Mouse (Mus musculus): ENCODE results near the gene Six5. TPM values are rescaled to one million over a fixed set of nuclear protein-coding genes. Genes with fewer than 3 reads are reported as not detected.

Six5 gene
- polyA plus RNA-seq, 1 experiment from 2014 or later = 3.2 TPM

DNA sequence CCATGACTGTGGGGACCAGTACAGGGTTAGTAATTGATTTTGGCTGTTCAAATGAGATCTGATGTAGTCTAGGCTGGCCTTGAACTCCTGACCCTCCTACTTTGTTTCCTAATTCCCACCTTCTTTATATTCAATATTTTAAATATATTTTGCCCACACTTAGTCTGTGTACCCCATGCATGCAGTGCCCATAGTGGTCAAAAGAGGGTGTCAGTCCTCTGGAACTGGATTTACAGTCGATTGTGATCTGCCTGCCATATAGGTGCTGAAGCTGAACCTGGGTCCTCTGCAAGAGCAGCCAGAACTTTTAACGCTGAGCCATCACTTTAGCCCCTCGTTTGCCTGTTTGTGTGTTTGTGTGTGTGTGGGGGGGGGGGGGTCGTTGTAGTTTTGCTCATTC lies 36.3 kb downstream of the Six5 start:
- H3K27me3 ChIP-seq = no peaks in the 10 kb centered on the region
- 34% methylated on average over 4 of the region's 4 CpGs for WGBS
- peak overlapping the region; percentile 44 for H3K4me3 ChIP-seq (replicated peaks)
- ATAC-seq = peak; percentile 1; the same call in 1 of the 2 replicates
- peak overlapping the region; percentile 55 for H3K4me2 ChIP-seq (replicated peaks)
- H3K9me3 ChIP-seq = no peaks in the 10 kb centered on the region
- H3K4me1 ChIP-seq (replicated peaks) = peaks cover 19% of the 10 kb centered on the region
- peaks cover 23% of the 10 kb centered on the region for H3K36me3 ChIP-seq
- peak overlapping the region; percentile 94 for H3K27ac ChIP-seq
- peak overlapping the region; percentile 67; the same call in 1 of the 2 replicates for H3K9ac ChIP-seq (replicated peaks)

DNA sequence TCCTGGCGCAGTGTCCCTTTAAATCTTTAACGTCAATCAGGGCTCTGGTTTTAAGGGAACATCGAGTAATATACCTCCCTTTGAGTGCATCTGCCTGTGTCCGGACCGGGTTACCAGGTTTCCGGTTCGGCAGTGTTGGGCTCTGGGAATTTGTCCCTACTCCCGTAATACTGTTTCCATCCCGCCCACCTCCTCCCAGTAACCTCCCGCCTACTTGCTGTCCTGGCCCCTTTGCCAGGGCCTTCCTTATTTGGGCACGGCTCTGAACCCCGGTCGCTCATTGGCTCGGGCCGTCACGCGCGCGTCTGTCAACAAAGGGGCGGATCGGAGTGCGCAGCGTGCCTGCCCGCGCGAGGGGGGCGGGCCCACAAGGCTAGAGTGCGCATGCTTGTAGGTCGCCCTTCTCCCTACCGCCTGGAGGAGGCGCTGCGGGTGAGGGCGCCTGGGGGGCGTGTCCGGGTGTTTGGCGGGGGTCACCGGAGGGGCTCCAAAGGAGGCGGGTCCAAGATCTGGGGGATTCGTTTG lies 37.0 kb downstream of the Six5 start:
- H3K4me2 ChIP-seq (replicated peaks) = peak overlapping the region; percentile 55
- WGBS = under 1% methylated on average over 39 of the region's 39 CpGs
- peak overlapping the region; percentile 67 for H3K9ac ChIP-seq (replicated peaks)
- ATAC-seq = peak; percentile 99
- no peaks in the 10 kb centered on the region for H3K27me3 ChIP-seq
- no peaks in the 10 kb centered on the region for H3K9me3 ChIP-seq
- H3K36me3 ChIP-seq = peaks cover 30% of the 10 kb centered on the region
- peak overlapping the region; percentile 94 for H3K27ac ChIP-seq
- peaks cover 19% of the 10 kb centered on the region for H3K4me1 ChIP-seq (replicated peaks)
- H3K4me3 ChIP-seq (replicated peaks) = peak overlapping the region; percentile 44

DNA sequence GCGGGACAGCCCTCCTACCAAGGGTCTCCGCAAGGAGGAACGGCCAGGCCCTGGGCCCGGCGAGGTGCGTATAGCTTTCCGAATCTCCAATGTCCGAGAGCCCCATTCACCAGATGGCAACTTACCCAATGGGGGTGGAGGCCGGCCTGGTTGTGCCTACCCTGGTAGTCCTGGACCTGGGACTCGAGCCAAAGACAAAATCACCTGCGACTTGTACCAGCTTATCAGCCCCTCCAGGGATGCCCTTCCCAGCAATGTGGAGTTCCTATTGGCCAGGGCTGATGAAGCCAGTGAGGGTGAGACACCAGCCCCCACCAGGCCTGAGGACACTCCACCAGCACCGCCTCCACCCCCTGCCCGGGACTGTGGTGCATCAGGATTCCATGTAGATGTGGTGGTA lies 41.8 kb downstream of the Six5 start:
- Histone ChIP-seq H3K4me3 (replicated peaks) (no peak overlapping the region), H3K36me3 (peaks cover 65% of the 10 kb centered on the region), H3K9ac (replicated peaks) (no peak overlapping the region), H3K4me2 (replicated peaks) (no peak overlapping the region), H3K27me3 (no peaks in the 10 kb centered on the region), H3K4me1 (replicated peaks) (peaks cover 10% of the 10 kb centered on the region), H3K27ac (no peak overlapping the region), H3K9me3 (no peaks in the 10 kb centered on the region)
- no peak for ATAC-seq
- 95% methylated on average over 13 of the region's 13 CpGs for WGBS

DNA sequence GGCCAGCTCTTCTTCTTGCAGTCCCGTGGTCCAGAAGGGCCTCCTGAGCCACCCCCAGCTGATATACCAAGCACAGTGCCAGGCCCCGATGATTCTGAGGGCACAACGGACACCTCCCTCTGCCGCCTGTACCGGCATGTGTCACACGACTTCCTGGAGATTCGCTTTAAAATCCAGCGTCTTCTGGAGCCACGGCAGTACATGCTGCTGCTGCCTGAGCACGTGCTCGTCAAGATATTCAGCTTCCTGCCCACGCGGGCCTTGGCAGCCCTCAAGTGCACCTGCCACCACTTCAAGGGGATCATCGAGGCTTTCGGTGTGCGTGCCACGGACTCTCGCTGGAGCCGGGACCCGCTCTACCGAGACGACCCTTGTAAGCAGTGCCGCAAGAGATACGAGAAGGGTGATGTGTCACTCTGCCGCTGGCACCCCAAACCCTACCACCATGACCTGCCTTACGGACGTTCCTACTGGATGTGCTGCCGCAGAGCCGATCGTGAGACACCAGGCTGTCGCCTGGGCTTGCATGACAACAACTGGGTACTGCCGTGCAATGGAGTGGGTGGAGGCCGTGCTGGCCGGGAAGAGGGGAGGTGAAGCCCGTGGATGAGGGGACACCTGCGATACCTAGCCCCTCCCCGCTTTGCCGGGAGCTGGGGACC lies 42.4 kb downstream of the Six5 start:
- Histone ChIP-seq H3K27me3 (no peaks in the 10 kb centered on the region), H3K4me3 (replicated peaks) (no peak overlapping the region), H3K4me1 (replicated peaks) (peaks cover 8% of the 10 kb centered on the region), H3K4me2 (replicated peaks) (no peak overlapping the region), H3K9me3 (no peaks in the 10 kb centered on the region), H3K27ac (no peak overlapping the region), H3K36me3 (peaks cover 69% of the 10 kb centered on the region), H3K9ac (replicated peaks) (no peak overlapping the region)
- no peak for ATAC-seq
- 92% methylated on average over 38 of the region's 38 CpGs for WGBS

DNA sequence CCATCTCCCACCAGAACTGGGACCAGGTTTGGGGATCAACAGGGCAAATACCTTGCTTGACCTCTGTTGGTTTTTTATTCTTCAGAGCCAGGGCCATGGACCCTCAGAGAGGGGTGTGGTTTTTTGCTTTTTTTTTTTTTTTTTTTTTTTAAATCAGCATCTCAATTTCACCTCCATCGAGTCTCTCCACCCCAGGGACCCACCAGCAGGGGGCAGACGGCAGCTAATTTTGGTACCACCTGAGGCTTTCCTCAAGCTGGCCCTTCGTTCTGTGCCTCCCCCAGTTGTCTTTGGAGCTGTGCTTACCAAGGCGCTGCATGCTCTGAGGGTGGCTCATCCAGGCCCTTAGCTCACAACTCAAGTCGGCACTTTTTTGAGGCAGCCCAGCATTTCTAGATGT lies 43.0 kb downstream of the Six5 start:
- peaks cover 75% of the 10 kb centered on the region for H3K36me3 ChIP-seq
- H3K27ac ChIP-seq = no peak overlapping the region
- WGBS = 52% methylated on average over 5 of the region's 5 CpGs
- no peaks in the 10 kb centered on the region for H3K9me3 ChIP-seq
- no peak for ATAC-seq
- no peaks in the 10 kb centered on the region for H3K27me3 ChIP-seq
- H3K4me3 ChIP-seq (replicated peaks) = no peak overlapping the region
- 0 out of 2 replicates have a peak, but pooled peaks cover 4% of the 10 kb centered on the region for H3K4me1 ChIP-seq (replicated peaks)
- H3K9ac ChIP-seq (replicated peaks) = no peak overlapping the region
- no peak overlapping the region for H3K4me2 ChIP-seq (replicated peaks)

DNA sequence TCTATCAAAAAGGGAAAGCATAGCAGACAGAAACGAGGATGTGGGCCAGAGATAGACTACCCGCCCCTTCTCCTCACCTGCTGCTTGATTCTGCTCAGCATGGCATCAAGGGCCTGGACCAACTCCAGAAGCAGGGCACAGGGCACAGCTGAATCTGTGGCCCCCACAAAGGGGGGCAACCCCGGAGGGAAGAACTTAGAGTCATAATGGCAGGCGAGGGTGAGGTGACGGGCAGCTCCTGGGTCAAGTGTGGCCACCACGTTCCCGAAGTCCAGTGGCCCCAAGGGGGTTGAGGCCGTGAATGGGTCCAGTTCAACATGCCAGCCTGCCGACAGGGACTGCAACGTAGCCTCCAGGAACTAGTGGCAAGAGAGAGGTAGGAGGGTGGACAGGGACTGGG lies 52.4 kb downstream of the Six5 start:
- H3K4me1 ChIP-seq (replicated peaks) = peaks cover 30% of the 10 kb centered on the region
- 0 out of 2 replicates have a peak overlapping the region, but pooled peaks have one; percentile 5 for H3K9ac ChIP-seq (replicated peaks)
- peaks cover 22% of the 10 kb centered on the region for H3K36me3 ChIP-seq
- no peak overlapping the region for H3K27ac ChIP-seq
- no peak overlapping the region for H3K4me3 ChIP-seq (replicated peaks)
- H3K27me3 ChIP-seq = no peaks in the 10 kb centered on the region
- no peak overlapping the region for H3K4me2 ChIP-seq (replicated peaks)
- H3K9me3 ChIP-seq = no peaks in the 10 kb centered on the region
- 92% methylated on average over 10 of the region's 10 CpGs for WGBS
- ATAC-seq = no peak

DNA sequence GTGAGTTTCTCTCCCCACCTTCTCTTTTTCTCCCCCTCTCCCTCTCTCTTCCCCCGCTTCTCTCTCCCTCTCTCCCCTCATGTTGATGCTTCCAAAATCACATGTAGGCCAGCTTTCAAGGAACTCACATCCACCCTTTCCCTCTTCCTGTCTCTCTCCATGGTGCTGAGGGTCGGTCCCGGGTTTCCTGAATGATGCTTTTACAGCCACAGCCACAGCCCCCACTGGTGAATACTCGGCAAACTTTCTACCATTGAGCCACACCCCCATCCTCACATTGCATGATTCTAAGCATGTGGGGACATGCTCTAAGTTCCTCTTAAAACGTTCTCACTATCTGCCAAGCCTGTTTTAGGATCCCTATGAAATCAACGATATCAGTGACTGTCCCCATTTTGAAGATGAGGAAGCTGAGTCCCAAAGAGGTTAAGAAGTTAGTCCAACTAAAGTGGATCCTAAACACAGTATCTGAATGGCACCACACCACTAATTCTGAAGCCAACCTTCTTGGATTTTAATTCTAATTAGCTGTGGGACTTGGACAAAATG lies 53.2 kb downstream of the Six5 start:
- ATAC-seq = no peak
- 63% methylated on average over 6 of the region's 6 CpGs for WGBS
- Histone ChIP-seq H3K4me2 (replicated peaks) (peak overlapping the region; percentile 83), H3K4me1 (replicated peaks) (peaks cover 30% of the 10 kb centered on the region), H3K27ac (no peak overlapping the region), H3K36me3 (peaks cover 22% of the 10 kb centered on the region), H3K4me3 (replicated peaks) (peak overlapping the region; percentile 65; the same call in 1 of the 2 replicates), H3K9me3 (no peaks in the 10 kb centered on the region), H3K9ac (replicated peaks) (no peak overlapping the region), H3K27me3 (no peaks in the 10 kb centered on the region)

Small RNAs within 50 kb of the gene (microRNA-seq; reads per million reads assigned to microRNA genes)
- 0.62 reads per million for gene Mir3100

Other genes with a start within 250 kb of the Six5 start
- gene Pglyrp1, start 223.3 kb upstream of the Six5 start, polyA plus RNA-seq (2015; fragmentation: Nextera tagmentation; extraction: Ambion mirVana) = 9.2 and 12.8 TPM in 2 replicates
- gene Ccdc61, start 184.2 kb upstream of the Six5 start, polyA plus RNA-seq (2015; fragmentation: Nextera tagmentation; extraction: Ambion mirVana) = 20.0 and 23.6 TPM in 2 replicates
- 16.5 and 18.6 TPM in 2 replicates for gene Nova2, start 168.7 kb upstream of the Six5 start, polyA plus RNA-seq (2015; fragmentation: Nextera tagmentation; extraction: Ambion mirVana)
- gene Nanos2, start 107.2 kb upstream of the Six5 start, polyA plus RNA-seq (2015; fragmentation: Nextera tagmentation; extraction: Ambion mirVana) = 0.26 and 0.58 TPM in 2 replicates
- gene Mypop, start 103.3 kb upstream of the Six5 start, polyA plus RNA-seq (2015; fragmentation: Nextera tagmentation; extraction: Ambion mirVana) = 3.8 and 4.2 TPM in 2 replicates
- gene Irf2bp1, start 90.5 kb upstream of the Six5 start, polyA plus RNA-seq (2015; fragmentation: Nextera tagmentation; extraction: Ambion mirVana) = 21.6 and 29.4 TPM in 2 replicates
- not detected in 2 replicates for gene Foxa3, start 71.1 kb upstream of the Six5 start, polyA plus RNA-seq (2015; fragmentation: Nextera tagmentation; extraction: Ambion mirVana)
- gene Sympk, start 70.2 kb upstream of the Six5 start, polyA plus RNA-seq (2015; fragmentation: Nextera tagmentation; extraction: Ambion mirVana) = 31.8 and 37.2 TPM in 2 replicates
- 0.09 TPM in 1 of 2 replicates, not detected in the other for gene Rsph6a, start 39.9 kb upstream of the Six5 start, polyA plus RNA-seq (2015; fragmentation: Nextera tagmentation; extraction: Ambion mirVana)
- gene Dmwd, start 18.4 kb upstream of the Six5 start, polyA plus RNA-seq (2015; fragmentation: Nextera tagmentation; extraction: Ambion mirVana) = 25.3 TPM in 2 replicates
- gene Dmpk, start 10.7 kb upstream of the Six5 start, polyA plus RNA-seq (2015; fragmentation: Nextera tagmentation; extraction: Ambion mirVana) = 8.8 and 15.6 TPM in 2 replicates
- 1.6 and 1.9 TPM in 2 replicates for gene Gm4969, start 23.8 kb downstream of the Six5 start, polyA plus RNA-seq (2015; fragmentation: Nextera tagmentation; extraction: Ambion mirVana)
- gene Fbxo46, start 25.3 kb downstream of the Six5 start, polyA plus RNA-seq (2015; fragmentation: Nextera tagmentation; extraction: Ambion mirVana) = 19.6 and 20.6 TPM in 2 replicates
- 22.5 and 23.9 TPM in 2 replicates for gene Qpctl, start 54.7 kb downstream of the Six5 start, polyA plus RNA-seq (2015; fragmentation: Nextera tagmentation; extraction: Ambion mirVana)
- 124 and 126 TPM in 2 replicates for gene Snrpd2, start 55.1 kb downstream of the Six5 start, polyA plus RNA-seq (2015; fragmentation: Nextera tagmentation; extraction: Ambion mirVana)
- 2.6 and 3.4 TPM in 2 replicates for gene Gipr, start 71.5 kb downstream of the Six5 start, polyA plus RNA-seq (2015; fragmentation: Nextera tagmentation; extraction: Ambion mirVana)
- gene Eml2, start 81.8 kb downstream of the Six5 start, polyA plus RNA-seq (2015; fragmentation: Nextera tagmentation; extraction: Ambion mirVana) = 6.3 and 10.0 TPM in 2 replicates
- gene Gpr4, start 117.9 kb downstream of the Six5 start, polyA plus RNA-seq (2015; fragmentation: Nextera tagmentation; extraction: Ambion mirVana) = 1.8 and 1.9 TPM in 2 replicates
- 39.4 and 40.5 TPM in 2 replicates for gene Opa3, start 133.7 kb downstream of the Six5 start, polyA plus RNA-seq (2015; fragmentation: Nextera tagmentation; extraction: Ambion mirVana)
- 28.6 and 38.0 TPM in 2 replicates for gene Vasp, start 177.2 kb downstream of the Six5 start, polyA plus RNA-seq (2015; fragmentation: Nextera tagmentation; extraction: Ambion mirVana)
- gene Ppm1n, start 185.5 kb downstream of the Six5 start, polyA plus RNA-seq (2015; fragmentation: Nextera tagmentation; extraction: Ambion mirVana) = 0.34 and 0.88 TPM in 2 replicates
- gene Rtn2, start 188.0 kb downstream of the Six5 start, polyA plus RNA-seq (2015; fragmentation: Nextera tagmentation; extraction: Ambion mirVana) = 97.4 and 102 TPM in 2 replicates
- gene Fosb, start 215.5 kb downstream of the Six5 start, polyA plus RNA-seq (2015; fragmentation: Nextera tagmentation; extraction: Ambion mirVana) = not detected in 2 replicates